Mouse (Mus musculus) C2C12 (cell line): ENCODE measurements at regions not wholly inside any gene's neighbourhood (a gene's known extent, or its start where the extent isn't known, plus 50 kb on each side); places are given as distances from the start of the nearest gene placed in this dataset.

Experiments
- H3K27me3 ChIP-seq: one replicate; pipeline ENCODE4 v1.6.1; 2011; ENCODE audit not compliant: control insufficient read depth, insufficient read depth, insufficient read length
- H3K36me3 ChIP-seq: one replicate; pipeline ENCODE4 v1.6.1; 2011; ENCODE audit not compliant: control insufficient read depth, insufficient read depth
- H3K4me3 ChIP-seq: one replicate; pipeline ENCODE4 v1.5.1; 2011; ENCODE audit warnings: mild to moderate bottlenecking, control low read depth; ENCODE audit not compliant: poor library complexity, insufficient read depth, severe bottlenecking
- H3K79me2 ChIP-seq: one replicate; pipeline ENCODE4 v1.6.1; 2011; ENCODE audit not compliant: control insufficient read depth, insufficient read depth
- H3K79me3 ChIP-seq: one replicate; pipeline ENCODE4 v1.6.1; 2011; ENCODE audit warnings: low read depth, control low read depth
- H3ac ChIP-seq: one replicate; pipeline ENCODE3; 2011; ENCODE audit warnings: low read depth; ENCODE audit not compliant: control insufficient read depth, insufficient read length
- CEBPB ChIP-seq: IDR thresholded peaks from one replicate; pipeline ENCODE4 v1.6.1; 2011; ENCODE audit warnings: low read depth, mild to moderate bottlenecking, control low read depth, moderate library complexity
- CTCF ChIP-seq: IDR thresholded peaks from one replicate; pipeline ENCODE4 v1.5.1; 2011; ENCODE audit not compliant: control insufficient read depth, insufficient read depth, insufficient read length
- FOSL1 ChIP-seq: IDR thresholded peaks from one replicate; pipeline ENCODE4 v1.8.0; 2011; ENCODE audit warnings: mild to moderate bottlenecking, low read length; ENCODE audit not compliant: poor library complexity, insufficient read depth, severe bottlenecking
- MAX ChIP-seq: IDR thresholded peaks from one replicate; pipeline ENCODE4 v1.6.1; 2011; ENCODE audit warnings: mild to moderate bottlenecking, control low read depth
- MYOD1 ChIP-seq: IDR thresholded peaks from one replicate; pipeline ENCODE4 v1.6.1; 2011; ENCODE audit warnings: low read depth; ENCODE audit not compliant: control insufficient read depth, insufficient read length
- MYOG ChIP-seq: IDR thresholded peaks from one replicate; pipeline ENCODE4 v1.6.1; 2011; ENCODE audit not compliant: control insufficient read depth, insufficient read length; ENCODE audit errors: extremely low read depth
- USF1 ChIP-seq: IDR thresholded peaks from one replicate; pipeline ENCODE4 v1.6.1; 2011; ENCODE audit warnings: low read depth, mild to moderate bottlenecking, control low read depth, moderate library complexity

DNA sequence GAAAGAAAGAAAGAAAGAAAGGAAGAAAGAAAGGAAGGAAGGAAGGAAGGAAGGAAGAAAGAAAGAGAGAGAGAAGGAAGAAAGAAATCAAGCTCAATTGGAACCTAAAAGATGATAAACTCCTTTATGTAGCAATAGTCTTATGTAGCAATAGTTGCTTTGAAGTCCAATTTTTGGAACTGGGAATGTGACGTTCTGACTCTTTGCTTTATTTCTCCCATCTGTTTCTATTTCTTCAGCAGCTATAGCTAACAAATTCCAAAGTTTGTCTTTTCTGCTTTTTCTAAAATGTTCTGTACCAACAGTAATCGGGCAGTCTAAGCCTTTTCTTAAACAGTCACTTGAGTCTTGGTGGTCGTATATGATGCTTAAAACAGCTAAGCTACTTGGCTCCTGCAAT lies 287.7 kb downstream of the Lmx1a start:
- TF ChIP-seq MYOD1 = no peak
- TF ChIP-seq FOSL1 = no peak
- no peak for TF ChIP-seq CTCF
- no peak for TF ChIP-seq USF1
- TF ChIP-seq CEBPB = no peak
- no peak for TF ChIP-seq MYOG
- no peak for TF ChIP-seq MAX

GRCm38 (mm10) chr1:167979187-167979586 lies 290.1 kb downstream of the Lmx1a start:
- no peaks in the 10 kb centered on the region for H3K79me3 ChIP-seq
- H3K27me3 ChIP-seq = no peaks in the 10 kb centered on the region
- TF ChIP-seq CEBPB (no peak), MYOG (no peak), MYOD1 (no peak), MAX (no peak), FOSL1 (no peak), USF1 (no peak), CTCF (no peak)
- H3K79me2 ChIP-seq = no peaks in the 10 kb centered on the region
- H3K4me3 ChIP-seq = no peak overlapping the region
- H3K36me3 ChIP-seq = no peaks in the 10 kb centered on the region
- H3ac ChIP-seq = no peak overlapping the region

More for the DNA sequence above, 287.7 kb downstream of the Lmx1a start:
- no peaks in the 10 kb centered on the region for H3K79me3 ChIP-seq
- no peak overlapping the region for H3K4me3 ChIP-seq
- no peaks in the 10 kb centered on the region for H3K79me2 ChIP-seq
- no peaks in the 10 kb centered on the region for H3K36me3 ChIP-seq
- H3ac ChIP-seq = no peak overlapping the region
- no peaks in the 10 kb centered on the region for H3K27me3 ChIP-seq

- H3K27me3 ChIP-seq = no peaks in the 10 kb centered on the region
- no peak for TF ChIP-seq MYOG
- no peak for TF ChIP-seq MYOD1
- TF ChIP-seq USF1 = no peak
- no peak for TF ChIP-seq FOSL1
- no peak for TF ChIP-seq MAX
- TF ChIP-seq CTCF = no peak
- no peak for TF ChIP-seq CEBPB
- no peak overlapping the region for H3ac ChIP-seq
- no peaks in the 10 kb centered on the region for H3K79me3 ChIP-seq
- H3K36me3 ChIP-seq = no peaks in the 10 kb centered on the region
- no peak overlapping the region for H3K4me3 ChIP-seq
- no peaks in the 10 kb centered on the region for H3K79me2 ChIP-seq
These were observed 290.6 kb downstream of the Lmx1a start for GRCm38 (mm10) chr1:167979588-167979987.

DNA sequence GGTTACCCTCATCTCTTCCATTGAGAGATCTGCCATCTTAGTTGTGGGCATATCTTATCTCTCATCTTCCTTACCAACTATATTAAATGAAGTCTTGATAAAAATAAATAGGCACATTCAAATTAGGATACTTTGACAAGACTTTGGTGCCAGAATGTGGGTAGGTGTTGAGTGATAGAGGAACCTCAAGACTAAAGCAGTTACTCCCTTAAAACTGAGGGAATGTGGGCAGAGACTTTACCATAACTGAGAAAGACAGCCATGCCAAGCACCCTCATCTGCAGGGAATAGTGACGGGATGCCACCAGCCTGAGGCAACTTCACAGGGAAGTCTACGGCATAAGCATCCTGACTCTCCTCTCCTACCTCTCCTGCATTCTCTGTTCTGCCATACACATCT lies 292.3 kb downstream of the Lmx1a start:
- Histone ChIP-seq H3K79me2 (no peaks in the 10 kb centered on the region), H3K79me3 (no peaks in the 10 kb centered on the region), H3K27me3 (no peaks in the 10 kb centered on the region), H3K36me3 (no peaks in the 10 kb centered on the region), H3ac (no peak overlapping the region), H3K4me3 (no peak overlapping the region)
- TF ChIP-seq CEBPB (no peak), FOSL1 (no peak), CTCF (no peak), MYOG (no peak), MYOD1 (no peak), MAX (no peak), USF1 (no peak)

DNA sequence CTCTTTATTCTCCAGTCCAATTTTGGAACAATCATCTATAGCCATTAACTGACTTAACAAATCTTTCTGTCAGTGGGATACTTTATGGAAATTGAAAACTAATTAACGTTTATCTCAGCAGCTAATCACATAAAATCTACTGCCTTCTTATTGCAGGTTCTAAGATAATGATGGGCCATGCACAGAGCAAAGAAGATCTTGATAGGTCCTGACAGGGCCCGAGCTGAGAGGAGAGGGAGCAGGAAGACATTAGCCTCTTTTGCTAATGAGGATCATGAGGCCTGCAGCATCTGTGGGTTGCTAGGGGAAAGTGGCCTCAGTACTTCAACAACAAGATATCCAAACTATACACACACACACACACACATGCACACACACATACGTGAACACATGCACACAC lies 318.4 kb downstream of the Lmx1a start:
- H3K27me3 ChIP-seq = no peaks in the 10 kb centered on the region
- H3K4me3 ChIP-seq = no peak overlapping the region
- H3K79me3 ChIP-seq = no peaks in the 10 kb centered on the region
- TF ChIP-seq CTCF (no peak), MYOG (no peak), CEBPB (no peak), MYOD1 (no peak), USF1 (no peak), FOSL1 (no peak), MAX (no peak)
- H3ac ChIP-seq = no peak overlapping the region
- no peaks in the 10 kb centered on the region for H3K36me3 ChIP-seq
- H3K79me2 ChIP-seq = no peaks in the 10 kb centered on the region

DNA sequence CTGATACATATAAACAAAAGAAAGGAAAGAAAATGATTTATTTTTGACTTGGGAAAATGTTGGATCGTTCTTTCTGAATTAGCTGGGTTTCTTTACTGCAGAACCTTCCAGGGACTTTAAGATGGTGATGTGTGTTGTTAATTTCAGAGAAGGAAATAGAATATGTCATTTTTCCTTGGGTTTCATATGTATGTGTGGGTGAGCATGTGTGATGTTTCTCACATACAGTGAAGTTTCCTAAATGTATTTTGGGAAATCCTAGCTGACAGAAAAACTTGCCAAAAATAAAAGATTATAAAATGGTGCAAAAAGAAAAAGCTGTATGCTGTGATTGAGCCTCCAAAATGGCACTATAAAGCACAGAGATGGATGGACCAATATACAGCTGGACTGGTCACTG lies 319.2 kb downstream of the Lmx1a start:
- H3K27me3 ChIP-seq = no peaks in the 10 kb centered on the region
- H3K36me3 ChIP-seq = no peaks in the 10 kb centered on the region
- TF ChIP-seq MYOG (no peak), CTCF (no peak), FOSL1 (no peak), MYOD1 (no peak), USF1 (no peak), CEBPB (no peak)
- H3K4me3 ChIP-seq = no peak overlapping the region
- H3K79me3 ChIP-seq = no peaks in the 10 kb centered on the region
- H3ac ChIP-seq = no peak overlapping the region
- H3K79me2 ChIP-seq = no peaks in the 10 kb centered on the region
